Mouse (Mus musculus) ES-E14 (cell line): ENCODE measurements around the gene Cela3a.

Experiments
- CHD2 ChIP-seq: IDR thresholded peaks from 2 replicates; pipeline ENCODE4 v1.6.1; 2014; ENCODE audit warnings: mild to moderate bottlenecking, low read depth, low read length, inconsistent platforms
- HCFC1 ChIP-seq: IDR thresholded peaks from 2 replicates; pipeline ENCODE4 v1.6.1; 2012; ENCODE audit warnings: low read length, inconsistent platforms, borderline replicate concordance; ENCODE audit not compliant: insufficient read depth
- MAFK ChIP-seq: IDR thresholded peaks from 2 replicates; pipeline ENCODE4 v1.6.1; 2014; ENCODE audit warnings: mild to moderate bottlenecking, low read depth, low read length, inconsistent platforms; ENCODE audit not compliant: insufficient read depth
- ZC3H11A ChIP-seq: IDR thresholded peaks from 2 replicates; pipeline ENCODE4 v1.6.1; 2012; ENCODE audit warnings: low read depth, mild to moderate bottlenecking, inconsistent platforms, low read length, borderline replicate concordance
- ZNF384 ChIP-seq: IDR thresholded peaks from 2 replicates; pipeline ENCODE4 v1.6.1; 2012; ENCODE audit warnings: low read depth, low read length, inconsistent platforms

DNA sequence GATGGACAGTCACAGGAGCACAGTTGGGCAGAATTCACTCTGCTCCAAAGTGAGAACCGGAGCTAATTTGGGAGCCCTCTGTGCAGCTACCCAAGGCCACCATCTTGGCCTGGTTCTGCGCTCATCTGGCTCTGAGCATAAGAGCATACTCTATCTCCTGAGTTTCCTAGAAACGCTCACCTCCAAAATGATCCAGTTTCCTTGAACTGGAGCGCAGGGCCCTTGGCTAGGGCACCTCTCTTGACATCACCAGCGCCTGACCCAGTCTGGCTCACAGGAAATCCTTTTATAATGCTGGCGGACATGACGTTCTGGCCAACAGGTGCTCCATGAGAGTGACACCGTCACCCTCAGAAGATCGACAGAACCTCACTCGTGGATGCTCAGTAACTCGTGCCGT lies 47.0 kb upstream of the Cela3a start:
- no peak for TF ChIP-seq MAFK
- no peak for TF ChIP-seq ZNF384
- TF ChIP-seq ZC3H11A = no peak
- no peak for TF ChIP-seq CHD2
- no peak for TF ChIP-seq HCFC1
